Mouse (Mus musculus) small intestine, adult 10 weeks (tissue): ENCODE results near the gene Abtb1. TPM values are rescaled to one million over a fixed set of nuclear protein-coding genes. Genes with fewer than 3 reads are reported as not detected.

Experiments
- polyA plus RNA-seq: library from polyadenylated mRNA; stranded (reverse); fragments of 350-450 nt; fragmentation: Illumina TruSeq; extraction: RNeasy Lipid Tissue Mini Kit (QIAGEN cat#74804); gene quantifications from one replicate; pipeline ENCODE4 v1.2.3, GENCODE M21; 2014; ENCODE audit warnings: low replicate concordance

Gene Abtb1
- 1.0 TPM for polyA plus RNA-seq

GRCm38 (mm10) chr6:88841781-88842689, at the start of gene Abtb1:
Abtb1 (minus strand) TSS chr6:88841984.

DNA sequence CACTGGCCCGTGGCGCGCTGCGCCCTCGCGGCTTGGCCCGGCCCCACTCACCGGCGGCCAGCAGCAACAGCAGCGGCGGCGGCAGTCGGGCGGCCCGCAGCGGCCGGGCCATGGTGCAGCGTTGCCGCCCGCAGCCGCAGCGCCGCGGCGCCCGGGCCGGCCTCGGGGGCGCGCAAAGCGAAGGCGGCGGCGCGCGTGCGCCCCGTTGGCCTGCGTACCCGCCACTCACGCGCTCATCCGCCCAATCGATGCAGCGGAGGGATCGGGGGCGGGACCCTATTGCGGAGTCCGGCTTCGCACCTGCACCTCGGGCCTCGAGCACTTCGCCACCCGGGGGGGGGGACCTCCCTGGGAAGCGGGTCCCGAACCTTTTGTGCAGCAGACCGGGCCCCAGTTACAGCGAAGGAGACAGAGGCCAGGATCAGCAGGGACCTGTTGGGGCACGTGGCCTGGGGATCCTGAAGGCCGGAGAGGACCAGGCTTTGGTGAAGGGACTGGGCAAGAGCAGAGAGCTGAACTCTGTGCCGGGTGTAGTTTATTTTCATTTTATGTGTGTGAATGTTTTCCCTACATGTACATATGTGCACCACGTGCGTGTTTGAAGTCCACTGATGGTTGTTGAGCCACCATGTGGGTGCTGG, 33.2 kb upstream of the Abtb1 start, which contains the start of gene Podxl2:
TSS of gene Podxl2 (minus strand) at position 177 of the 641 bp plus-strand sequence.

Other genes starting within 250 kb of the Abtb1 start
- gene Kbtbd12, start 204.0 kb downstream of the Abtb1 start, polyA plus RNA-seq, result 1.9 TPM
- gene Mgll, start 117.6 kb downstream of the Abtb1 start, polyA plus RNA-seq, result 2.8 TPM
- not detected for gene Podxl2, start 33.1 kb upstream of the Abtb1 start, polyA plus RNA-seq
- gene Mcm2, start 56.8 kb upstream of the Abtb1 start, polyA plus RNA-seq, result 2.0 TPM
- gene Tpra1, start 60.3 kb upstream of the Abtb1 start, polyA plus RNA-seq, result 2.1 TPM